Mouse (Mus musculus) erythroblast, embryonic 14.5 days (primary cell): ENCODE data around the gene Igf2bp2.

Experiments
- GATA1 ChIP-seq: IDR thresholded peaks from 2 replicates; pipeline ENCODE4 v1.6.1; 2012; ENCODE audit warnings: low read length, inconsistent platforms, mixed read lengths
- TAL1 ChIP-seq: IDR thresholded peaks from 3 replicates; pipeline ENCODE4 v1.6.1; 2012; ENCODE audit warnings: low read length, inconsistent platforms, mixed read lengths

DNA sequence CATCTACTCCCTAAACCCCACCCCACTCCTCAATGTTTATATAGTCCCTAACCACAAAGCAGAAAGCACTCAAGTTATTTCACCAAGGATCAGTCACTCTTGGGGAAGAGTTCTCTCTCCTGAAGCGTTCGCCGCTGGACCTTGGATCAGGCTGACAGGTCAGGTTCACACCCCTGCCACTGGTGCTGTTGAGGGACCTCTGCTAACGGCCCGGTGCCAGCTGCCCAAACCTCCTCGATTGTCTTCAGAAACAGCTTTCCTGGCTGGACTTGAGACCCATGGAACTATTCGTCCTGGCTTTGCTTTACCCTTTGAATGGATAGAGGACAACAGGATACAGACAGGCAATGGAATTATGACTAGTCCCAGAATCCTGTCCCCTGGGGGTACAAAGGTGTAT lies 33.6 kb downstream of the Igf2bp2 start:
- no peak for TF ChIP-seq TAL1
- no peak for TF ChIP-seq GATA1
